Mouse (Mus musculus): ENCODE results near the gene Padi6. TPM values are rescaled to one million over a fixed set of nuclear protein-coding genes. Genes with fewer than 3 reads are reported as not detected.

The Padi6 gene
- not detected in 3 replicates for total RNA-seq (2017)

DNA sequence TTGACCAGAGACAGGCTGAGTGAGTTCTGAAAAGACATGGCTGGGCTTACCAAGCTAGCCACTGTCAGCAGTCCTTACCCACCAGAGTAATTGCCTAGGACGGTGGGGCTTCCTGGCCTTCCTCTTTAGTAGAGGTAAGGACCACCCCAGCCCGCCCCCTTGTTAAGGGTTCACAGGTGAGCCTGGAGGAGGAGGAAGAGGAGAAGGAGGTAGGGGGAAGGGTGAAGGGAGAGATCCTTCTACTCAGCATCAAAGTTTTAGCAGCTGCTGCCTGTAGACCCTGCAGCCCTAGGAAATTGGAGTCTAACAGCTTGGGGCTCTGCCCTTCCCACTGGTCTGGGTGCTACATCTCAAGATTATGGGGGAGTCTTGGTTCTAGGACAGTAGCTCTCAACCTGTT is at the start of gene Padi6:
Gene Padi6, minus strand, starts transcription at position 101 of the 400 bp plus-strand sequence.
- no peak for ATAC-seq (replicated peaks; ENCODE audit: insufficient number of reproducible peaks, low FRiP score, low TSS enrichment, poor library complexity, severe bottlenecking)

DNA sequence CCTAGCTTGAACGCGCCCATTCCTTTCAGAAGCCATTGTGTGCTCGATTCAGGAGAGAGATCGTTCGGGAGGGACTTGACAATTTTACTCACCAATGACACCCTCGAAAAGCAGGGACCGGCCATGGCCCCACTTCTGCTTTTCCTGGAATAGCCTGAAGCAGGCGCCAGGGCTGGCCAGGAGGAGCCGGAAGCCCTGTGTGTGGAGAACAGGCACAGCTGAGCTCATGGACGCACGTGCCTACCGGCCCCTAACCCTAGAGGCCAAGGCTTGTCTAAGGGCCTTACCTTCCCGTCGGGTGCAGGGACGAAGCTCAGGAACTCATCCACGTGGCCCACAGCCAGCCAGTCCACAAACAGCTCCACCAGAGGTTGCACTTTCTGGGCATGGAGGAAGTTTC is 48.6 kb upstream of the Padi6 start:
- no peak for ATAC-seq (replicated peaks; ENCODE audit: insufficient number of reproducible peaks, low FRiP score, low TSS enrichment, poor library complexity, severe bottlenecking)

DNA sequence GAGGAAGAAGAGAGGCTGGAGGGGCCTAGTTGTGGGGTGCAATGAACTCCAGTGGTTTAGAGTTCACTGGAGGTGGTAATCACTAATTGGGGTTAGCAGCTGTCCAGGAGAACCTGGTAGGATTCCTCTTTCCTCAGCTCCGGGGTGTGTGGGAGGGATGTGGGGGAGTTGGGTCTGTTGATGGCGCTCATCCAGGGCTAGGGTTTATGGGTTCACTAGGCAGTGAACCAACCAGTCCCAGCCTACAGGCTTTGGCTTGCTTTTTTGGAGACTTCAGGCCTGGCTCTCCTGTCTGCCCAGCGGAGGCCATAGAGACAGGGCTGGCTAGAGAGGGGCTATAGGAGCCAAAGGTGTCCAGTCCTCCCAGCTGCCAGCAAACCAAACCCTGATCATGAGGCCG is 47.5 kb upstream of the Padi6 start:
- ATAC-seq (replicated peaks; ENCODE audit: insufficient number of reproducible peaks, low FRiP score, low TSS enrichment, poor library complexity, severe bottlenecking), result no peak

DNA sequence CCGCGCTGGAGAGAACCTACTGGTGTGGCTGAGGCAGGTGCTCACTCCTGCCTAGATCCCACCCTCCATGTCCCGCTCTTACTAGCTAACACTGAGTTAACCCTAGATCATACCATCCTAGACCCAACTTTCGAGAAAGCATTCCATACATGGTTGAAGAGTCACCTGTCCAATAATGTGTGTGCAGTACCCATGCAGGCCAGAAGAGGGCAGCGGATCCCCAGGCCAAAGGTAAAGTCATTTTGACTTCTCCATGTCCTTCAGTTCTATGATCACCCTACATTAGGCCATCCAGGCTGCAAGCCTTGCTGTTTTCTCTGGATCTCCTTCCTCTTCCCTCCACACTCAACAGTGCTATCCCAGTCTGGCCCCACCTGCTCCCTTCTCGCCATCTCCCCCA is 46.5 kb upstream of the Padi6 start:
- ATAC-seq (replicated peaks; ENCODE audit: insufficient number of reproducible peaks, low FRiP score, low TSS enrichment, poor library complexity, severe bottlenecking), result peak; percentile 46; the same call in 1 of the 2 replicates

DNA sequence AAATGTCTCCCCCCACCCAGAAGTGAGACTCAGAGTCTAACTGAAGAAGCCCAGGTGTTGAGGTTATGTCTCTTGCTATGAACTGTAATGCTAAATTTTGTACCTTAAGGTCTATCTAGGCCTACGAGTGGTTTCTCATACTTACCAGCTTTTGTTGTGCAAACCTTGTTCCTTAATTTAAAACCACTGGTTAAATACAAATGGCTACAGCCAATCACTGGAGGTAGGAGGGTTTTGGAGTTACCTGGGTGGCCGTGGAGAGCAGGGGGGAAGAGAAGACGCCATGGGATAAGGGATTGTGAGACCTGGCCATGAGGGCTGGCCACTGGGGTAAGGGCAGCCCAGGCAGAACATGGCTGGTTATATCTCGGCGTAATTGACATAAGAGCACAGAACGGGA is 45.8 kb upstream of the Padi6 start:
- peak; percentile 27; the same call in 1 of the 2 replicates for ATAC-seq (replicated peaks; ENCODE audit: insufficient number of reproducible peaks, low FRiP score, low TSS enrichment, poor library complexity, severe bottlenecking)

DNA sequence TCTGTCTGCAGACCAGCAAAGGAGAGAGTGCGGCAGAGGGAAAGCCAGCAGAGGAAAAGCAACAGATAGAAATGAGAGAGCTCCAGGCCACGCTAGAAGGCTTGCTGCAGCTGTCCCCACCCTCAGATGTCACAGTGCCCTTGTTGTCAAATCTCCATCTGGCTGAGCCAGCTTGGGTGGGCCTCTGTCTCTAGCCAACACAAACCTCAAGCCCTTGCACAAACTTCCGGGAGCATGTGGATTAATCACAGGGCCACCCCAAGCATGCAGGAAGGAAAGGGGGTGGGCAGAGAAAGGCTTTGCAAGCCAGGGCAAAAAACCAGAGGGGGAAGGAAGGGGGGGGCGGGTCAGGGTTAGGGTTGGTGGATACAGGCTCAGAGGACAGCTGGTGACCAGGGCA is 45.0 kb upstream of the Padi6 start:
- ATAC-seq (replicated peaks; ENCODE audit: insufficient number of reproducible peaks, low FRiP score, low TSS enrichment, poor library complexity, severe bottlenecking), result no peak

DNA sequence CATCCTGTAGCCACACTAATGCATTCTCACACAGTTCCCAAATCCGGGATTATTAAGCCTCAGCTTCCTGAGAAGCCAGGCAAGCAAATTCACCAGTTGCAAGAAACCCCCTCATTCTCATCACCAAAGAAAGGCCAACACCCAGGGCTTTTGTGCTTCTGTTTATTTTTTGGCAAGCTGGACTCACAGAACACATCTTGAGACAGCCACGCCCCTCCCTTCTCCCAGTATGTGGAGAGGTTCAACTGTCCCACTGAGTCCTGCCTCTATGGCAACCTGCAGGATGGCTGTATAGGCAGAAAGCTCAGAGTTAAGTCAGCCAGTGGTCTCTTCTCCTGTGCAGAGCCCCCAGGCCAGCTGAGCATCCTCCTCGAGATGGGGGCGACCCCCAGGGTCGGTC is 42.8 kb upstream of the Padi6 start:
- no peak for ATAC-seq (replicated peaks; ENCODE audit: insufficient number of reproducible peaks, low FRiP score, low TSS enrichment, poor library complexity, severe bottlenecking)

DNA sequence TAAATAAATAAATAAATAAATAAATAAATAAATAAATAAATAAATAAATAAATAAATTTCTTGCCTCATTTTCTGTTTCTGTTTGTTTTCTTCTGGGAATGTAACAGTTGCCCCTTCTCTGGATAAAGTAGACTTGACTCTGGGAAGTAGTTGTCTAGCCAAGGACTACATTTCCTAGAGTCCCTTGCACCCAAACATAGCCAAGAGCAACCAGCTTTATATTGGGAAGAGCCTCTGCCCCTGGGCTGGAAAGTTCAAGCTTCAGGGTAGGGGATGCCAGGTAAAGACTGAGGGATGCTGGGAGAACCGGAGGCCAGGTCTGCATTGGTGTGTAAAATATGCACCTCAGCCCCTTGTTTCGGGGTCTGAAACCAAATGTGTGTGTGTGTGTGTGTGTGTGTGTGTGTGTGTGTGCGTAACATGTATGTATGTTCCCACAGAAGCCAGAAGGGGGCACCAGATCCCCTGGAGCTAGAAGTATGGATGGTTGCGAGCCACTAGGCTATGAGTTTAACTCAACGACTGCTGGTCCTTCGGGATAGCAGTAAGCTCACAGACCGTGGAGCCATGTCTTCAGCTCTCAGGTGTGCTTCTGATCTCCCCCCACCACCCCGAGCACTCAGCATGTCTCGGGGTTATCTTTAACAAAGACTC is 42.0 kb upstream of the Padi6 start:
- ATAC-seq (replicated peaks; ENCODE audit: insufficient number of reproducible peaks, low FRiP score, low TSS enrichment, poor library complexity, severe bottlenecking), result no peak

DNA sequence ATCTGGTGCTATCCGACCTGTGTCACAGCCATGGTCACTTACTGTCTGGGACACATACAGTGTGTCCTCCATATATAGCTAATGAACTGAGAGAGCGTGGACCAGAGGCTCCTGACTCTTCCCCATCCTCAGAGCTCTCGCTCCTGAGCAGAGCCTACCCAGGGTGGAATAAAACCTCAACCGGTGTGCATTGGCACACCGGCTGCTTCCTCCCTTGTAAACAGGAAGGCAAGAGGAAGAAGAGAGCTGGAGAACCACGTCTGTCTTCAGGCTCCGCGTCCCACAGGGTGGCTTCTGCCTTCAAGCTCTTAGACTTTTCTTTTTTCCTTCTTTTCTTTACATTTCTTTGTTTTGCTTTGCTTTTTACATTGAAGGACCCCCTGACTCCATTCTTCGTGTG is 40.4 kb upstream of the Padi6 start:
- ATAC-seq (replicated peaks; ENCODE audit: insufficient number of reproducible peaks, low FRiP score, low TSS enrichment, poor library complexity, severe bottlenecking), result no peak

DNA sequence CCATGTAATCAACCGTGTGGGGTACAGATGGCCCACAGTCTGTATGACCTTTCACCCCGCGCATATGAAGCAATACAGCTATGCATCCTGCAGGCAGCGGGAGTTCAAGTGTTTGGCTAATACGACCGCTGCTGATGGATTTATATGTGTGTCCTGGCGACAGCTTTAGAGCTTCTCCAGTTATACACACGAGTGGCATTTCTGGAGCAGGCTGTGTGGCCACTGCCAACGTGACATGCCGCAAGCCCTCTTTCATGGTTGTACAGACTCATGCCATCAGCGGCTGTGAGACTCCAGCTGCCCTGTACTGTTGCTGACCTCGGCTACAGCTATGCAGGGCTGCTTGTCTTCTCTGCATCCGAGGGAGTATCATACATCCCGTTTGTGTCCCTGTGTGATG is 38.1 kb upstream of the Padi6 start:
- no peak for ATAC-seq (replicated peaks; ENCODE audit: insufficient number of reproducible peaks, low FRiP score, low TSS enrichment, poor library complexity, severe bottlenecking)

DNA sequence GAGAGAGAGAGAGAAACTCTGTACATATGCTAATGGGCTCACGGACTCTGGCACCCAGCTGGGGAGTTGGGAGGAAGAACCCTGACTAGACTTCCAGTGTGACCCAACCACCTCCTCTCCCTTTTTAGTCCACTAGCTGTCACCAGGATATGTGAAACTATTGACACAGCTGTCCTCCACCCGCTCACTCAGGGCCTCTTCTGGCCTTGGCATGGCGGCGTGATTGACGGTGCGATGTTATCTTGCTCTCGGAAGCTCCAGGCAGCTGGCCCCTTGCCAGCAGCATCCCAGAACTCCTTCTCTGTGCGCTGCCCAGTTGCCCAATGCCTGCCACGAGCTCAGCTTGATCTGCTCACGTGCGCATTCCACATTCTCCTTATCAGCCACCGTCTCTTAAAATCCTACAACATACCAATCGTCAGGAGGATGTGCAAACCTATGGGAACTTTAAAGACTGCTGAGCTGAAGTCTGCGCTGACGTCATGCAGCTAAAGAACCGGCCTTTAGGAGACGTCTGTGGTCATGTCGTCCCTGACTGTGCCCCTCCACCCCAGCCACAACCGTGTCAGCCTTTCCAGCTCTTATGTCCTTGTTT is 37.5 kb upstream of the Padi6 start:
- no peak for ATAC-seq (replicated peaks; ENCODE audit: insufficient number of reproducible peaks, low FRiP score, low TSS enrichment, poor library complexity, severe bottlenecking)

DNA sequence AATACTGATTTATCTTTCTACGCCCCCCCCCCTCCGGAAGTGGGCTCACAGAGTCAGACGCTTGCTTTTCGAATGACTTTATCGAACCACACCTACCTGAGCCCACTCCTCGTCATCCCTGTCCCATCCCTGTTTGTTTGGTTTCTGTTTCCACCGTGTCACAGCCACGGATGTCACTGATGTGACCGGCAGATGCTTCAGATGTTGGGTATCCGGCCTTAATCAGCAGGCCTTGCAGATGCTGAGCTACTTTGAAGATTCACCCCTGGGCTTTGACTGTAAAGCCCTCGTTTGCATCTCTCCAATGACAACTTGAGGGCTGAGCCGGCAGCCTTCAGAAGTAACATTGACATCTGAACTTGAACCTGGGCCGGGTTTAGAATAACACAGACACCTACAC is 34.2 kb upstream of the Padi6 start:
- ATAC-seq (replicated peaks; ENCODE audit: insufficient number of reproducible peaks, low FRiP score, low TSS enrichment, poor library complexity, severe bottlenecking), result no peak

DNA sequence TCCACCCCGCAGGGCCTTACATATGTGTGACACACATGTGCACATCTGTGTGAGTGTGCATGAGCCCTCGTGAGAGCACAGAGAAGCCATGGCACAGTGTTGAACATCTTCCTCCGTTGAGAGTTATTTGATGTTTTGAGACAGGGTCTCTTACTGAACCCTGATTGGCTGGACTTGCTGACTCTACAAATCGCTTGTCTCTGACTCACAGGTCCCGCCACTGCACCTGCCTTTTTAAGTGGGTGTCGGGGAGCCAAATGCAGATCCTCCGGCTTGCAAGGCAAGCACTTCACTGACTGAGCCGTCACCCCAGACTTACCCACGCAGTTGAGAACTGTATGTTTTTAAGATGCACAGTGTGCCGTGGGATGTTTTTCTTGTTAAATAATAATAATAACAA is 33.4 kb upstream of the Padi6 start:
- ATAC-seq (replicated peaks; ENCODE audit: insufficient number of reproducible peaks, low FRiP score, low TSS enrichment, poor library complexity, severe bottlenecking), result no peak

DNA sequence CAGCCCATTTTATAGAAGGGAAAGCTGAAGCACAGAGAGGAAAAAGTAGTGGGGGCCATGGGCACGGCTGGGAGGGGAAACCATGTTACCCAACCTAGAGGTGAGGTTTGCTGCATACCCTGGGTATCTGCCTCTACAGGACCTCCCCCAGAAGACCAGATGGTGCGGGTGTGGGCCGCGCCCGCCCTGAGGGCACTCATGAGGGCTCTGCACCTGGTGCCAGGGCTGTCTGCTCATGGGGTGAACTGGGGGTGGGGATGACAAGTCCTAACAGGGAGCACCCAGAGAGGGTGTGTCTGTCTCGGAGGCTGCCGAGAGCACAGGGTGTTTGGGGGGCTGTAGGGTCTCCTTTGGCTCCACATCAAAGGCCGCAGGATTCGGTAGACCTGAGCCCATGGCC is 32.5 kb upstream of the Padi6 start:
- no peak for ATAC-seq (replicated peaks; ENCODE audit: insufficient number of reproducible peaks, low FRiP score, low TSS enrichment, poor library complexity, severe bottlenecking)

DNA sequence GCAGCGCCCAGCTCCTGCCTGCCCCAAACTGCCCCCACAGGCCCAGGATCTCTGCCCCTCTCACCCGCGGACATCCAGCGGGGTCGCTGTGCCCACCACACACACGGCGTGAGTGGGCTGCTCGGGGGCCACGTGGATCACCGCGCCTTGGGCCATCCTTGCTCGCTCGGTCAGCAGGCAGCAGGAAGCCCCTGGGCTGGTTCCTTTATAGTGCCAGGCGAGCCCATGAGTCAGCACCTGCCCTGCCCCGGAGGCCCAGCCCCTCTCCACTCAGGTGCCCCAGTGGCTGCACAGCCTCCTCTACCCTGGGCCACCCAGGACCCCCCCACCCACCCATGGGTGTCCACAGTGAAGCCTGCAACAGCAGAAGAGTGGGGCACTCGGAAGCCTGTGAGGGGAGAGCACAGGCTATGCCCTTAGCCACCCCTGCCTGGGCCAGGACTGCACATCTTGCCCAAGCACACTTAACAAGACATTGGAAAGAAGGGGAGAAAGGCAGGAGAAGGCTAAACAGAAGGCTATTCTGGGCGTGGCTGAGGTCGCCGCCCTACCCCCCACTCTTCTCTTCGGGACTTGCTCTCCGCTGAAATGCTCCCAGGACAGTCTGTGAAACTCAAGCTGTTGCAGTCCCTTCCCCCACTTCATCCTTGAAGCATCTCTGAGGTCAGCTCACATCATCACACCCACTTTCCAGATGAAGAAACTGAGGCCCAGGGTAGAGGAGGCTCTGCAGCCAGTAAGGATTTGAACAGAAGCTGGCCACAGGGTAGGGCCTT is 31.8 kb upstream of the Padi6 start, which contains the start of gene Padi4:
Gene Padi4, minus strand, starts transcription at position 212 of the 776 bp plus-strand sequence.
- no peak for ATAC-seq (replicated peaks; ENCODE audit: insufficient number of reproducible peaks, low FRiP score, low TSS enrichment, poor library complexity, severe bottlenecking)

DNA sequence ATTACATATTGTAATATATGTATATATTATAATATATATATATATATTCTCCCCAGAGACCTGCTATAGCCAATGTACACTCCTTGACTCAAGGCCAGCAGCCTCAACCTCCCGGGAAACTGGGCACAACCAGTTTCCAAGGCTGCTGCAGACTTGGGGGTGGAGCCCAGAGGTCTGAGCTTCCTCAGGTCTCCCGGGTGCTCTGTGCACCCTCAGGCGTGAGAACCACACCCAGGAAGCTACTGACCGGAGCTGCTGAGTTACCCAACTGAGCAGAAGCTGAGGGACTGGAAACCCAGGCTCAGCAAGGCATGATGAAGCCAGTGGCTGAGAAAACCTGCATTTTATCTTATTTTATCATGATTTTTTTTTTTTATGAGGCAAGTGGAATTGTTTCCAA is 28.6 kb upstream of the Padi6 start:
- peak; percentile 72 for ATAC-seq (replicated peaks; ENCODE audit: insufficient number of reproducible peaks, low FRiP score, low TSS enrichment, poor library complexity, severe bottlenecking)

DNA sequence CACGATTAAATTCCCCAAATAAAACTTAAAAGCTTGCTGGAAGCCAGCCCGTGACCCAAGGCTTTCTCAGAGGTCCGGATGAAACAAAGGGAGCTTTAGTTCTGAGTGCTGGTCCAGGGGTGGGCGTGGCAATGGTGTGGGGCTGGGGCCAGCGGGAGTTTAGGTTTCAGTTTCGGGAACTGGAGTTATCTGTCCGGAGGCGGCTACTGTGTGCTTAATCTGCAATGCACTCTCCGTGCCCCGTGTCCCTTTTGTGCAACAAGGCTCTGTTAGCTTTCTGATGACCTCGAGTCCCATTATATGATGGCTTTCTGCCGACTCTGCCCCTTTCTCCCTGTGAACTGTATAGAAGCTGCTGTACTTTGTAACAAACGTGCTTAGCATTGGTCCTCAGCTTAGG is 28.0 kb upstream of the Padi6 start:
- no peak for ATAC-seq (replicated peaks; ENCODE audit: insufficient number of reproducible peaks, low FRiP score, low TSS enrichment, poor library complexity, severe bottlenecking)

DNA sequence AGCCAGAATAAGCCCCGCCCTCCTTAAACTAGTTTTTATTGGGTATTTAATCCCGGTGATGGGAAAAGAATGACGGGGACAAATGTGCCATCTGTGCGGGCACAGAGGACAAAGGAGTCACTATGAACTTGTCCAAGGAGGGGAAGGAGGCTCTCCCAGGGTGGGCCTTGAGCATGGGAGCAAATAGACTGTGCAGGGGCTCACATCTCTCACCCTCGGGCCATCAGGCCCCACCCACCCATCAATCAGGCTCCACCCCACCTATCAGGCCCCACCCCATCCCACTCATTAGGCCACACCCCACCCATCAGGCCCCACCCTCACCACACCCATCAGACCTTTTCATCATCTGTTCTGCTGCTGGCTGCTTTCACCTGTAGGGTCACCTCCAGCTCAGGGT is 26.5 kb upstream of the Padi6 start:
- no peak for ATAC-seq (replicated peaks; ENCODE audit: insufficient number of reproducible peaks, low FRiP score, low TSS enrichment, poor library complexity, severe bottlenecking)

DNA sequence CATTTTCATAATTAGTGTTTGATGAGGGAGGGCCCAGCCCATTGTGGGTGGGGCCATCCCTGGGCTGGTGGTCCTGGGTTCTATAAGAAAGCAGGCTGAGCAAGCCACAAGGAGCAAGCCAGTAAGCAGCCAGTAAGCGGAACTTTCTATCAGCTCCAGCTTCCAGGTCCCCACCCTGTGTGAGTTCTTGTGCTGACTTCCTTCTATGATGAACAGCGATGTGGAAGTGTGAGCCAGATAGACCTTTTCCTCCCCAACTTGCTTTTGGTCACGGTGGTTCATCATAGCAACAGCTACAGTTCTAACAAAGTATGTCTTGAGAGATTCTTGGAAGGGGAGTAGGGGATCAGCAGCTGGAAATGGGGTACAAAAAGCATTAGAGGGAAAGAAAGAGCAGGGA is 23.5 kb upstream of the Padi6 start:
- ATAC-seq (replicated peaks; ENCODE audit: insufficient number of reproducible peaks, low FRiP score, low TSS enrichment, poor library complexity, severe bottlenecking), result peak; percentile 52

DNA sequence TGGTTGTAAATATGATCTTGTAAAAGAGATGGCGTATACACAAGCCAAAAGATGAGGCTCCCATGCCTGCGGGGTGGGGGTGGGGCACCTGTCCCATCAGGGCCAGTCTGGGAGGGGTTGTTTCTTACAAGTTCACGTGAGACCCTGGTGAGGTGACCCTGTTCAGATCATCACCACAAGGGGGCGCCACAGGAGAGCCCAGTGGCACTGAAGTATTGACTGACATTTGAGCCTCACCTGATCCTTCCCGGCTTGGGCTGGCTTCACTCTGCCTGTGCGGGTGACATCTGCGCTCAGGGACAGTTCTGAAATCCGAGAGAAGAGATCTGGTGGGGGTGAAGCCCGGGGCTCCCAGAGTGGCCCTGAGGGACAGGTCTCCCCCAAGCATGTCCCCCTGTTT is 20.7 kb upstream of the Padi6 start:
- ATAC-seq (replicated peaks; ENCODE audit: insufficient number of reproducible peaks, low FRiP score, low TSS enrichment, poor library complexity, severe bottlenecking), result peak; percentile 73; the same call in 1 of the 2 replicates

Data from monocyte, adult 5-6 weeks (primary cell).